Mouse (Mus musculus) liver, adult 10 weeks (tissue): ENCODE data around the gene Hunk. TPM values are rescaled to one million over a fixed set of nuclear protein-coding genes. Genes with fewer than 3 reads are reported as not detected.

Source experiments
- polyA plus RNA-seq: library from polyadenylated mRNA; stranded (reverse); fragments of 350-450 nt; fragmentation: Illumina TruSeq; extraction: RNeasy Lipid Tissue Mini Kit (QIAGEN cat#74804); gene quantifications from one replicate; pipeline ENCODE4 v1.2.3, GENCODE M21; 2014; ENCODE audit warnings: low read depth, low replicate concordance

Gene Hunk
- 0.24 TPM for polyA plus RNA-seq

DNA sequence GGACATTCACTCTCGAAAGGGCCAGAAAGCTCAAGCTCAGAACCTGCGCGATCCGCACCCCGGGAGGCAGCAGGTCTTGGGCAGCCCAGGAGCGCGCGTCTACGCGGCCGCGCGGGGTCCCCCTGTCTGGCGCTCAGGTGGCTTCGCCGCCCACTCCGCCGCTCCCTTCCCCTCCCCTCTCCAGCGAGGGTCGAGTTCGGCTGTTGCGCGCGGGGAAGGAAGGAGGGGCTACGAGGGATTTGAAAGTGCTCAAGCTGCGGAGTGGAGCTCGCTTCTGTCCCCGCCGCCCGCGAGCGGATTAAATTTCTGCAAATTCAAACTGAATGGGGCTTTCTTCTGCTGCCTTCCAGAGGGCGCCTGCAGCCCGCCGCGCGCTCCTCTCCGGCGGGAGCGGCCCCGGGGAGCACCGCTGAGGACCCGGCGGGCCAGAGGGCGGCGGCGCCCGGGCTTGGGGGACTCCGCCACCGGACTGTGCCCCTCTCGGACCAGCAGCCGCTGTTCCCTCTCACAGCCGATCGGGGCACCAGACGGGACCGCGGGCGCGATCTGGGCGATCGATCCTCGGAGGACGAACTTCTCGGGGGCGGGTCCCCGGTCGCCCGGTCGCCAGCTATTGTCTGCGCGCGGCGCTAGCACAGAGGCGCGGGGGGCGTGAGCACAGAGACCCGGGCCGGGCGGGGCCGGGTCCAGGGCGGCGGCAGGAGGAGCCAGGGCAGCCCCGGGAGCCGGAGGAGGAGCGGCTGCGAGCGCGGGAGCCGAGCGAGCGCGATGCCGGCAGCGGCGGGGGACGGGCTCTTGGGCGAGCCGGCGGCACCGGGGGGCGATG lies at the start of gene Hunk:
TSS of gene Hunk (plus strand) at position 326 of the 826 bp plus-strand sequence.

Other genes with a start within 250 kb of the Hunk start
- gene Tiam1, start 242.2 kb upstream of the Hunk start, polyA plus RNA-seq: 0.50 TPM
- 993 TPM for gene Sod1, start 165.3 kb upstream of the Hunk start, polyA plus RNA-seq
- 8.0 TPM for gene Scaf4, start 101.5 kb upstream of the Hunk start, polyA plus RNA-seq